Mouse (Mus musculus): ENCODE data around the gene Arid1a. TPM values are rescaled to one million over a fixed set of nuclear protein-coding genes. Genes with fewer than 3 reads are reported as not detected.

Arid1a gene
- polyA plus RNA-seq, 1 experiment from 2014 or later: 32.6 TPM

DNA sequence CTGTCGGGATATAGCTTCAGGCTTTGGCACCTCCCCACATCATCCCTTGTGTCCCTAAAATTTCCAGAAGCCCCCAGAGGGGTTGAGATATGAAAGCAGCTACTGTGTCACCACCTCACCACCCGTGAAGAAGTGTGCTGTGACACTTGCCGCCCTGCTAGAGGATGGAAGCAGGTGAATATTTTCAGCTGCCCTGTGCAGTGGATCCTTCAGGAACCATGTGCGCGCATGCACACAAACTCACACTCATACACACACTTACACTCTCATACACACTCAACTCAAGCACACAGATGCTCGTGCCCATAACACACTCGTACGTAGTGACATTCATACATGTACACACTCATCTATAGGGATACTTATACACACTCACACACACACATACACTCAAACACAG, 3.1 kb upstream of the Arid1a start:
- no peaks in the 10 kb centered on the region for H3K9me3 ChIP-seq (replicated peaks; ENCODE audit: control insufficient read depth, low read length)
- H3K27ac ChIP-seq (replicated peaks; ENCODE audit: low read depth, low read length): no peak overlapping the region
- H3K4me2 ChIP-seq (ENCODE audit: low read depth, low read length): no peak overlapping the region
- H3K36me3 ChIP-seq (replicated peaks; ENCODE audit: control insufficient read depth, insufficient read depth, low read depth, low read length): no peaks in the 10 kb centered on the region
- no peaks in the 10 kb centered on the region for H3K27me3 ChIP-seq (ENCODE audit: control insufficient read depth, insufficient read depth, low read length)
- no peak overlapping the region for H3K9ac ChIP-seq (replicated peaks; ENCODE audit: low read length)
- DNase-seq (ENCODE audit: low spot score) (no peak), ATAC-seq (replicated peaks; ENCODE audit: insufficient number of reproducible peaks, low FRiP score, low TSS enrichment, low read depth) (no peak)
- no peak overlapping the region for H3K4me3 ChIP-seq (ENCODE audit: low read depth, low read length)
- 80% methylated on average over 8 of the region's 8 CpGs for WGBS
- peaks cover 6% of the 10 kb centered on the region for H3K4me1 ChIP-seq (ENCODE audit: control insufficient read depth, insufficient read depth, low read length)

DNA sequence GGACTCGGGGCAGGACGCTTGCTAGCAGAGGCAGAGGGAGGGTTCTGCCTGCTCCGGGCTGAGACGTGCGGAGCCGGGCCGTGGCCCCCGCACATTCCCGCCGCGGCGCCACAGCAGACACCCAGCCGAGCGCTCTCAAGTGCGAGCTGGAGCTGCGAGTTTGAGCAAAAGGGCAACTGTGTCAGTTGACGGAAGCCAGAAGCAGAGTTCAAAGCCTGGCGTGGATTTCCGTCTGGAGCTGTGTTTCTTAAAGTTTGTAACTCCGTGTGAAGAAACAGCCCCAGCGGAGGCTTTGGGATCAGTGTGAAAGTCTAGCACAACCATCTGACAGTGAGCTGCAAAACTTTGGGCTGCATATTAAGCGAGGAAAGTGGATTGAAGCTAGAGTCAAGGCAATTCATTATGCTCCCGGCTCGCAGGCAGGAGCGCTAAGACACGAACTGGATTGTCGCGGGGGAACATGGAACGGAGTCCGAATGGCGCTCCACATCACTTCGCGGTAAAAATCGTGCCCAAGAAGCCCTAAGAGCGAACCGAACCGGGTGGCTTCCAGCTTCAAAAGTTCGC, 783 bp upstream of the Arid1a start:
- ATAC-seq (replicated peaks; ENCODE audit: insufficient number of reproducible peaks, low FRiP score, low TSS enrichment, low read depth) (peak; percentile 35), DNase-seq (ENCODE audit: low spot score) (peak; percentile 91)
- H3K9ac ChIP-seq (replicated peaks; ENCODE audit: low read length): peak overlapping the region; percentile 81
- no peaks in the 10 kb centered on the region for H3K27me3 ChIP-seq (ENCODE audit: control insufficient read depth, insufficient read depth, low read length)
- under 1% methylated on average over 38 of the region's 38 CpGs for WGBS
- no peaks in the 10 kb centered on the region for H3K36me3 ChIP-seq (replicated peaks; ENCODE audit: control insufficient read depth, insufficient read depth, low read depth, low read length)
- H3K27ac ChIP-seq (replicated peaks; ENCODE audit: low read depth, low read length): peak overlapping the region; percentile 100
- H3K4me3 ChIP-seq (ENCODE audit: low read depth, low read length): peak overlapping the region; percentile 52
- no peaks in the 10 kb centered on the region for H3K9me3 ChIP-seq (replicated peaks; ENCODE audit: control insufficient read depth, low read length)
- H3K4me2 ChIP-seq (ENCODE audit: low read depth, low read length): peak overlapping the region; percentile 76
- H3K4me1 ChIP-seq (ENCODE audit: control insufficient read depth, insufficient read depth, low read length): peaks cover 6% of the 10 kb centered on the region

DNA sequence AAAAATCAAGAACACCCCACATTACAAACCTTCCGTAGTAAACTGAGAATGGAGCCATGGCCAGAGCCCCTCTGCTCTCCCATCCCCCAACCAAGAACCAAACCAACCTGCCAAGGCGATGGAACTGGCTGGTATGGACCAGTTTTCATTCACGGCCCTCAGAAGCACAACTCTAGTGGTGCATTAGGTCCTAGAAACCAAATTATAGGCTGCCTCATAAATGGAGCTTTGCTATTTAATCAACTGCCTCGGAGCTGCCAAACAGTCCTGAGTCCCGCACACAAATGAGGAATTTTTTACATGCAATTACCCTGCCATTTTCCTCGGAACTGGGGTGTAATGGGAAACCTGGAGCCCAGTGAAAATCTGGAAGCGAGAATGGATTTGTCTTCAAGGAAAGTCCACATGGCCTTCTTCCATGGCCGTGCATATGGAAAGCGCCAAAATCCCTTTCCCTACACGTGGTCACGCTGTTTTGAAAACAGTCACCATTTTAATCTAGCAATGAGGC, 653 bp downstream of the Arid1a start:
- DNase-seq (ENCODE audit: low spot score) (peak; percentile 70), ATAC-seq (replicated peaks; ENCODE audit: insufficient number of reproducible peaks, low FRiP score, low TSS enrichment, low read depth) (no peak)
- Histone ChIP-seq H3K4me2 (ENCODE audit: low read depth, low read length) (peak overlapping the region; percentile 76), H3K27ac (replicated peaks; ENCODE audit: low read depth, low read length) (peak overlapping the region; percentile 100), H3K9ac (replicated peaks; ENCODE audit: low read length) (peak overlapping the region; percentile 81), H3K27me3 (ENCODE audit: control insufficient read depth, insufficient read depth, low read length) (no peaks in the 10 kb centered on the region), H3K4me3 (ENCODE audit: low read depth, low read length) (peak overlapping the region; percentile 52), H3K9me3 (replicated peaks; ENCODE audit: control insufficient read depth, low read length) (no peaks in the 10 kb centered on the region), H3K4me1 (ENCODE audit: control insufficient read depth, insufficient read depth, low read length) (peaks cover 6% of the 10 kb centered on the region), H3K36me3 (replicated peaks; ENCODE audit: control insufficient read depth, insufficient read depth, low read depth, low read length) (no peaks in the 10 kb centered on the region)
- WGBS: 1% methylated on average over 11 of the region's 11 CpGs

DNA sequence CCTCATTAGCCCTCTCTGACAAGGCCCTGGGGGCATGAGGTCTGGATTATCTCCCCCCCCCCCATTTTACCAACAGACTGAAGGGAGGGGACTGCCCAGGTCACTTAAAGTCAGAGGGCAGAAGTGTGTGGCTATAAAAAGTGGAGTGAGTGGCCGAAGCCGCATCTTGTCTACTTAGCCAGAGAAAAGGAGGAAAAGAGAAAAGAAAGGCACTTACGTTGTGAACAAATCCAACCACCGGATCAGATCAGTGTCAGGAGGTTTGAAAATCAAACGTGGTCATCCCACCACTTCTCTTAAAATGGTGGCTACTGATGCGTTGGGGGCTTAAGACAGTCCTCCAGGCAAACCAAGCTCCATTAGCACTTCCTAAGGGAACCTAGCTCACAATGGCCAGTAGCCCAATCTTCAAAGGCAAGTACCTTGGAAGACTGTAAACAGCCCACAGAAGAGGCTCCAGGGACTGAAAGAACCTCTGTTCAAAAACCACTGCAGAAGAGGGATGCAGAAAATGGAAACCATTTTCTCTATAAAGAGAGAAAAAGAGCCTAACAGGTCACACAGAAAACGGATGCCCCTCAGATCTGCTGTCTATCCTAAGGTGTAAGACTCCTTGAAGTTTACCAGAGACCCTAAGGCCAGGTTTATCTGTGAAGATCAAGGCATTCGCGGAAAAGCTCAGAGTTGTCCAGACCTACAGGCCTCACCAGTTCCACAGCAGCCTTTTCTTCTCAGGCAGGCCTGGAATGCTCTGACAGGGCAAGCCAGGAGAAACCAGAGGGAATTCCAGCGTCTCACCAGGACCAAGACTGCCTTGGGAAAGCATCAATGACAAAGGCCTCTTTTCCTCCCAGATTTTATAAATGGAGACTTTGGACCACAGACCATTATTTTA, 1.5 kb downstream of the Arid1a start:
- Histone ChIP-seq H3K27ac (replicated peaks; ENCODE audit: low read depth, low read length) (peak overlapping the region; percentile 100), H3K9me3 (replicated peaks; ENCODE audit: control insufficient read depth, low read length) (no peaks in the 10 kb centered on the region), H3K36me3 (replicated peaks; ENCODE audit: control insufficient read depth, insufficient read depth, low read depth, low read length) (no peaks in the 10 kb centered on the region), H3K4me1 (ENCODE audit: control insufficient read depth, insufficient read depth, low read length) (peaks cover 6% of the 10 kb centered on the region), H3K9ac (replicated peaks; ENCODE audit: low read length) (peak overlapping the region; percentile 100), H3K4me3 (ENCODE audit: low read depth, low read length) (peak overlapping the region; percentile 100), H3K4me2 (ENCODE audit: low read depth, low read length) (peak overlapping the region; percentile 94), H3K27me3 (ENCODE audit: control insufficient read depth, insufficient read depth, low read length) (no peaks in the 10 kb centered on the region)
- DNase-seq (ENCODE audit: low spot score): no peak
- WGBS: 4% methylated on average over 10 of the region's 10 CpGs
- ATAC-seq (replicated peaks; ENCODE audit: insufficient number of reproducible peaks, low FRiP score, low TSS enrichment, low read depth): no peak

- Histone ChIP-seq H3K9me3 (replicated peaks; ENCODE audit: control insufficient read depth, low read length) (no peaks in the 10 kb centered on the region), H3K4me2 (ENCODE audit: low read depth, low read length) (peak overlapping the region; percentile 94), H3K36me3 (replicated peaks; ENCODE audit: control insufficient read depth, insufficient read depth, low read depth, low read length) (no peaks in the 10 kb centered on the region; the same call in 1 of the 2 replicates), H3K4me3 (ENCODE audit: low read depth, low read length) (peak overlapping the region; percentile 100), H3K27ac (replicated peaks; ENCODE audit: low read depth, low read length) (peak overlapping the region; percentile 100), H3K9ac (replicated peaks; ENCODE audit: low read length) (peak overlapping the region; percentile 100), H3K27me3 (ENCODE audit: control insufficient read depth, insufficient read depth, low read length) (no peaks in the 10 kb centered on the region), H3K4me1 (ENCODE audit: control insufficient read depth, insufficient read depth, low read length) (peaks cover 6% of the 10 kb centered on the region)
- ATAC-seq (replicated peaks; ENCODE audit: insufficient number of reproducible peaks, low FRiP score, low TSS enrichment, low read depth) (peak; percentile 81), DNase-seq (ENCODE audit: low spot score) (peak; percentile 98)
- WGBS: 2% methylated on average over 28 of the region's 50 CpGs
Observed at GRCm38 (mm10) chr4:133754238-133754637, 2.3 kb downstream of the Arid1a start.

- H3K27me3 ChIP-seq (ENCODE audit: control insufficient read depth, insufficient read depth, low read length): no peaks in the 10 kb centered on the region
- no peaks in the 10 kb centered on the region; the same call in 1 of the 2 replicates for H3K36me3 ChIP-seq (replicated peaks; ENCODE audit: control insufficient read depth, insufficient read depth, low read depth, low read length)
- H3K4me3 ChIP-seq (ENCODE audit: low read depth, low read length): peak overlapping the region; percentile 100
- peak overlapping the region; percentile 94 for H3K4me2 ChIP-seq (ENCODE audit: low read depth, low read length)
- H3K27ac ChIP-seq (replicated peaks; ENCODE audit: low read depth, low read length): peak overlapping the region; percentile 100
- DNase-seq (ENCODE audit: low spot score) (peak; percentile 83), ATAC-seq (replicated peaks; ENCODE audit: insufficient number of reproducible peaks, low FRiP score, low TSS enrichment, low read depth) (peak; percentile 36)
- H3K9me3 ChIP-seq (replicated peaks; ENCODE audit: control insufficient read depth, low read length): no peaks in the 10 kb centered on the region
- H3K9ac ChIP-seq (replicated peaks; ENCODE audit: low read length): peak overlapping the region; percentile 100
- peaks cover 6% of the 10 kb centered on the region for H3K4me1 ChIP-seq (ENCODE audit: control insufficient read depth, insufficient read depth, low read length)
- under 1% methylated on average over 35 of the region's 99 CpGs for WGBS
Observed at GRCm38 (mm10) chr4:133753375-133754190, 3.0 kb downstream of the Arid1a start.

GRCm38 (mm10) chr4:133752449-133753374, 3.9 kb downstream of the Arid1a start:
- peak; percentile 50 for DNase-seq (ENCODE audit: low spot score)
- H3K9me3 ChIP-seq (replicated peaks; ENCODE audit: control insufficient read depth, low read length): no peaks in the 10 kb centered on the region
- H3K4me3 ChIP-seq (ENCODE audit: low read depth, low read length): peak overlapping the region; percentile 100
- under 1% methylated on average over 77 of the region's 121 CpGs for WGBS
- peak overlapping the region; percentile 100 for H3K27ac ChIP-seq (replicated peaks; ENCODE audit: low read depth, low read length)
- ATAC-seq (replicated peaks; ENCODE audit: insufficient number of reproducible peaks, low FRiP score, low TSS enrichment, low read depth): no peak
- peak overlapping the region; percentile 100 for H3K9ac ChIP-seq (replicated peaks; ENCODE audit: low read length)
- H3K4me1 ChIP-seq (ENCODE audit: control insufficient read depth, insufficient read depth, low read length): peaks cover 6% of the 10 kb centered on the region
- H3K27me3 ChIP-seq (ENCODE audit: control insufficient read depth, insufficient read depth, low read length): no peaks in the 10 kb centered on the region
- peak overlapping the region; percentile 80 for H3K4me2 ChIP-seq (ENCODE audit: low read depth, low read length)
- H3K36me3 ChIP-seq (replicated peaks; ENCODE audit: control insufficient read depth, insufficient read depth, low read depth, low read length): no peaks in the 10 kb centered on the region; the same call in 1 of the 2 replicates

All from embryonic facial prominence, embryonic 11.5 days (tissue).